Mouse (Mus musculus) lung, embryonic 15.5 days (tissue): ENCODE results near the gene Aifm3. TPM values are rescaled to one million over a fixed set of nuclear protein-coding genes. Genes with fewer than 3 reads are reported as not detected.

Source experiments
- ATAC-seq: fragments of 200-750 bp; cut with Nextera tagmentation; 2 replicates; pipeline ENCODE4 v1.8.0; 2017; ENCODE audit warnings: moderate number of reproducible peaks, borderline replicate concordance; ENCODE audit not compliant: low FRiP score, low TSS enrichment; ENCODE audit errors: extremely low read depth
- H3K27ac ChIP-seq: fragments of 300-500 bp; sonication (generic); 2 replicates; pipeline ENCODE4 v1.5.1; 2015; ENCODE audit warnings: moderate library complexity, mild to moderate bottlenecking, inconsistent platforms
- H3K27me3 ChIP-seq: fragments of 300-500 bp; sonication (generic); 2 replicates; pipeline ENCODE4 v1.6.1; 2015; ENCODE audit warnings: inconsistent platforms
- H3K36me3 ChIP-seq: fragments of 300-500 bp; sonication (generic); 2 replicates; pipeline ENCODE4 v1.6.1; 2015; ENCODE audit warnings: inconsistent platforms
- H3K4me1 ChIP-seq: fragments of 300-500 bp; sonication (generic); 2 replicates; pipeline ENCODE4 v1.6.1; 2015; ENCODE audit warnings: inconsistent platforms
- H3K4me2 ChIP-seq: fragments of 300-500 bp; sonication (generic); 2 replicates; pipeline ENCODE4 v1.6.1; 2015; ENCODE audit warnings: inconsistent platforms, mild to moderate bottlenecking, moderate library complexity
- H3K4me3 ChIP-seq: fragments of 300-500 bp; sonication (generic); 2 replicates; pipeline ENCODE4 v1.5.1; 2015; ENCODE audit warnings: mild to moderate bottlenecking, inconsistent platforms
- H3K9ac ChIP-seq: fragments of 300-500 bp; sonication (generic); 2 replicates; pipeline ENCODE4 v1.6.1; 2015; ENCODE audit warnings: inconsistent platforms
- H3K9me3 ChIP-seq: fragments of 300-500 bp; sonication (generic); 2 replicates; pipeline ENCODE4 v1.6.1; 2016; ENCODE audit warnings: inconsistent platforms
- WGBS: fragments of 180-500 bp; shearing (Covaris S2); methylation state at CpG from one replicate; pipeline ENCODE4 v1.1.7; 2015; 5-methylcytosine and 5-hydroxymethylcytosine counted together
- polyA plus RNA-seq: library from polyadenylated mRNA; unstranded; fragments of >200 nt; fragmentation: Nextera tagmentation; extraction: Ambion mirVana; gene quantifications from 2 replicates; pipeline ENCODE4 v1.2.1, GENCODE M21; 2015

Aifm3 gene
- polyA plus RNA-seq: 3.3 and 3.6 TPM in 2 replicates

- H3K9ac ChIP-seq: peak within 1 kb of the TSS; percentile 52
- peaks cover 17% of the 10 kb centered on the region for H3K4me1 ChIP-seq
- peak within 1 kb of the TSS; percentile 78 for H3K4me2 ChIP-seq
- peak within 1 kb of the TSS; percentile 47 for H3K4me3 ChIP-seq
- 1% methylated on average over 43 of the region's 47 CpGs for WGBS
- ATAC-seq: peak; percentile 63; the same call in 1 of the 2 replicates
- peaks cover 18% of the 10 kb centered on the region for H3K27me3 ChIP-seq
- H3K9me3 ChIP-seq: no peaks in the 10 kb centered on the region
- H3K36me3 ChIP-seq: peaks cover 23% of the 10 kb centered on the region
- no peak within 1 kb of the TSS for H3K27ac ChIP-seq
These were observed at the start of gene Aifm3 for GRCm38 (mm10) chr16:17489469-17490111. Gene Aifm3 (plus strand): TSS chr16:17489611.

DNA sequence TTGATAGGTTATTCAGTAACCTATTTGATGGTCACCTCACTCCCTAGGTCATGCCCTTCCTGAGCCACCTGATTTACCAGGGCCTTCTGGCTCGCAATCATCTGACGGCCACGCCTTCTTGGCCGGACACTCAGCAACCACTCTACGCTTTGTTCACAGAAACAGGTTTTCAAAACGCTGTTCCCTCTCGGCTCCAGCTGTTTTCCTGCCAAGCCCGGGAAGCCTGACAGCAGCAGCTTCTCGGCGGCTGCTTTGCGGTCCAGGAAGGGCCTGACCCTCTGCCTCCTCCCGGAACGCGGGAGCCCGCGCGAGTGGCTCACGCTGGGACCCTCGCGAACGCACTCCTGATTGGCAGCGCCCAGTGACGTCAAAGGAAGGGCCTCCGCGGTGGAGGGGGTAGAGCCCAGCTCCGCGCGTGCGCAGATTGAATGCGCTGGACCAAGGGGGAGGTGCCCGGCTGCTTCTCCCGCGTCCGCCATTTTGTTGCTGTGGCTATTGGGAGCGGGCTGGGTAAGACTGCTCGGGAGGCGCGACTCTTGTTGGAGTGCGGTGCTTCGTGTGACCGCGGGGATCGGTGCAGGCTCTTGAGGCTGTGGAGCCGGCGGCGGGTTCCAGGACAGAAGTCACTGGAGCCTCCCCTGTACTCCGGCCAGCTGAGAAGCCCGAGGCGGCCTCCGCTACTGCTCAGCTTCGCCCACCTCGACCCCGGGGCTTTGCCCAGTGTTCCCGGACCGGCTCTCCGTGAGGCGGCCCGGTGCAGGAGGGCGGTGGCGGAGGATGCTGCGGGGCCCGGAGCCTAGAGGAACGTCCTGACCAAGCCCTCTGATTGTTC, 37.7 kb upstream of the Aifm3 start, which contains the start of gene Crkl:
TSS of gene Crkl (plus strand) at position 447 of the 832 bp plus-strand sequence.
- H3K4me2 ChIP-seq: peak within 1 kb of the TSS; percentile 81

DNA sequence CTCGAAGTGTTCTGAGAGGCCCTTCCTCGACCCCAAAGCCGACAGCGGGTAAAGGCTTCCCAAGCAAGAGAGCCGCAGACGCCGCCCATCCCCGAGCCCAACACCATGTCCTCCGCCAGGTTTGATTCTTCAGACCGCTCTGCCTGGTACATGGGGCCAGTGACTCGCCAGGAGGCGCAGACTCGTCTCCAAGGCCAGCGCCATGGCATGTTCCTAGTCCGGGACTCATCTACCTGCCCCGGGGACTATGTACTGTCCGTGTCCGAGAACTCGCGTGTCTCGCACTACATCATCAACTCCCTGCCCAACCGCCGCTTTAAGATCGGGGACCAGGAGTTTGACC, 37.1 kb upstream of the Aifm3 start:
- Histone ChIP-seq H3K4me2 (peak overlapping the region; percentile 81), H3K27ac (peak overlapping the region; percentile 94), H3K36me3 (peaks cover 16% of the 10 kb centered on the region; the same call in 1 of the 2 replicates), H3K27me3 (no peaks in the 10 kb centered on the region), H3K9me3 (no peaks in the 10 kb centered on the region), H3K4me3 (peak overlapping the region; percentile 80), H3K4me1 (peaks cover 21% of the 10 kb centered on the region), H3K9ac (peak overlapping the region; percentile 87)
- ATAC-seq: peak; percentile 32; the same call in 1 of the 2 replicates
- under 1% methylated on average over 24 of the region's 24 CpGs for WGBS

More for the DNA sequence above, 37.7 kb upstream of the Aifm3 start, which contains the start of gene Crkl:
- H3K9me3 ChIP-seq: no peaks in the 10 kb centered on the region
- ATAC-seq: peak; percentile 97
- peak within 1 kb of the TSS; percentile 87 for H3K9ac ChIP-seq
- peaks cover 21% of the 10 kb centered on the region for H3K4me1 ChIP-seq
- under 1% methylated on average over 62 of the region's 63 CpGs for WGBS
- H3K27me3 ChIP-seq: no peaks in the 10 kb centered on the region
- H3K4me3 ChIP-seq: peak within 1 kb of the TSS; percentile 80
- H3K36me3 ChIP-seq: 0 out of 2 replicates have a peak, but pooled peaks cover 12% of the 10 kb centered on the region
- H3K27ac ChIP-seq: peak within 1 kb of the TSS; percentile 94

GRCm38 (mm10) chr16:17456901-17457300, 32.5 kb upstream of the Aifm3 start:
- no peak overlapping the region for H3K9ac ChIP-seq
- no peak overlapping the region for H3K4me2 ChIP-seq
- no peaks in the 10 kb centered on the region for H3K27me3 ChIP-seq
- no peak for ATAC-seq
- no peak overlapping the region for H3K4me3 ChIP-seq
- no peak overlapping the region for H3K27ac ChIP-seq
- H3K36me3 ChIP-seq: peaks cover 28% of the 10 kb centered on the region; the same call in 1 of the 2 replicates
- H3K4me1 ChIP-seq: peaks cover 19% of the 10 kb centered on the region
- WGBS: 100% methylated on average over 1 of the region's 1 CpGs
- no peaks in the 10 kb centered on the region for H3K9me3 ChIP-seq

DNA sequence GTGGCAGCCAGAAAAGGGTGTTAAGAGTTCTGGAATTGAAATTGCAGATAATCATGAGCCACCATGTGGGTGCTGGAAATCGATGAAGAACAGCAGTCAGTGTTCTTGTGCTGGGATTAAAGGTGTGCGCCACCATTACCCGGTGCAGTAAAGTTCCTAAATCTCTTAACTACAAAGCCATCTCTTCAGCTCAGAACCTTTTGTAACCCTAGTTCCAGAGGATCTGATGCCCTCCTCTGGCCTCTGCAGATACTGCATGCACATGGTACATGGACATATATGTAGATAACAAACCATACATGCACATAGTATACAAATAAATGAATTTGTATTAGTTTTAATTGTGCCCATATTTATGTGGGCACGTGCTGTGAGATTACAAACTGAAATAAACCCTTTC, 29.2 kb upstream of the Aifm3 start:
- H3K27ac ChIP-seq: no peak overlapping the region
- peaks cover 5% of the 10 kb centered on the region; the same call in 1 of the 2 replicates for H3K4me1 ChIP-seq
- peaks cover 29% of the 10 kb centered on the region; the same call in 1 of the 2 replicates for H3K36me3 ChIP-seq
- H3K4me3 ChIP-seq: no peak overlapping the region
- no peaks in the 10 kb centered on the region for H3K27me3 ChIP-seq
- no peak for ATAC-seq
- no peak overlapping the region for H3K4me2 ChIP-seq
- no peak overlapping the region for H3K9ac ChIP-seq
- no peaks in the 10 kb centered on the region for H3K9me3 ChIP-seq
- 94% methylated on average over 4 of the region's 4 CpGs for WGBS

DNA sequence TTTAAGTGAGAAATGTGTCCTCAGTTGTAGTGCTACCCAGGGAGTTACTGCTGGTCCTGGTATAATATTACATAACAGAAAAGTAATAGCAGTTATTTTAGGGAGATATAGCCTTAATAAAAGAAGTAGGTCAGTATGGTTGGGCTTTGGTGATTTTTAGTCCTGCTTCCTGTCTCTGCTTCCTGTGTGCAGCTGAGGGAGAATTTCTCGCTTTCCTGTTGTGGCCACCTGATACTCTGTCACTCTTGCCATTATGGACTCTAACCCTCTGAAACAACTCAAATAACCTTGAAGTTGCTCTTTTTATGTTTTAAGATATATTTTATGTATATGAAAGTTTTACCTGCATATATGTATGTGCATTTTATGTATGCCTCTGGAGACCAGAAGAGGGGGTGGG, 27.8 kb upstream of the Aifm3 start:
- H3K9me3 ChIP-seq: no peaks in the 10 kb centered on the region
- 91% methylated on average over 1 of the region's 1 CpGs for WGBS

DNA sequence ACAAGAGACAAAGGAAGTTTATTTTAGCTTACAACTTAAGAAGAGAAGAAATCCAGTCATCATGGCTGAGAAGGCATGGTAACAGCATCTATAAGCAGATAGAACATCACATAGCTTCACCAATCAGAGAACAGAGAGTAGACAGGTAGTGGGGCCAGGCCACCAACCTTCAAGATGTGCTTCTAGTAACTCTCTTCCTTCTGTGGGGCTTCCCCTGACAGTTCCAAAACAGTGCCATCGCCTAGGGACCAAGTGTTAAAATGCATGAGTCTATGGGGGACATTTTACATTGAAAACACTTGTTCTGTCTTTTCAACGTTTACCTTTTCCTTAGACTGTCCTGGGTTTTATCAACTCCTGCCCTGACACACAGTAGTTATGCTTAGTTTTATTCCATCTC, 26.2 kb upstream of the Aifm3 start:
- H3K36me3 ChIP-seq: peaks cover 13% of the 10 kb centered on the region; the same call in 1 of the 2 replicates
- H3K4me1 ChIP-seq: no peaks in the 10 kb centered on the region
- no peaks in the 10 kb centered on the region for H3K9me3 ChIP-seq
- no peak overlapping the region for H3K4me3 ChIP-seq
- ATAC-seq: no peak
- H3K4me2 ChIP-seq: no peak overlapping the region
- H3K9ac ChIP-seq: no peak overlapping the region
- no peak overlapping the region for H3K27ac ChIP-seq
- H3K27me3 ChIP-seq: no peaks in the 10 kb centered on the region
- WGBS: 83% methylated on average over 2 of the region's 2 CpGs

More for the DNA sequence above, 27.8 kb upstream of the Aifm3 start:
- Histone ChIP-seq H3K36me3 (peaks cover 20% of the 10 kb centered on the region; the same call in 1 of the 2 replicates), H3K27ac (no peak overlapping the region), H3K4me3 (no peak overlapping the region), H3K27me3 (no peaks in the 10 kb centered on the region), H3K9ac (no peak overlapping the region), H3K4me1 (no peaks in the 10 kb centered on the region), H3K4me2 (no peak overlapping the region)
- ATAC-seq: no peak

GRCm38 (mm10) chr16:17466875-17467663, 22.3 kb upstream of the Aifm3 start:
- no peak for ATAC-seq
- Histone ChIP-seq H3K27me3 (no peaks in the 10 kb centered on the region), H3K36me3 (peaks cover 25% of the 10 kb centered on the region), H3K9me3 (no peaks in the 10 kb centered on the region), H3K9ac (no peak overlapping the region), H3K4me2 (no peak overlapping the region), H3K4me1 (no peaks in the 10 kb centered on the region), H3K27ac (no peak overlapping the region), H3K4me3 (no peak overlapping the region)
- WGBS: 86% methylated on average over 4 of the region's 4 CpGs

GRCm38 (mm10) chr16:17472498-17472897, 16.9 kb upstream of the Aifm3 start:
- H3K27ac ChIP-seq: no peak overlapping the region
- WGBS: 86% methylated on average over 6 of the region's 6 CpGs
- H3K27me3 ChIP-seq: no peaks in the 10 kb centered on the region
- no peaks in the 10 kb centered on the region for H3K4me1 ChIP-seq
- no peak overlapping the region for H3K9ac ChIP-seq
- no peak overlapping the region for H3K4me2 ChIP-seq
- H3K4me3 ChIP-seq: no peak overlapping the region
- no peak for ATAC-seq
- peaks cover 37% of the 10 kb centered on the region for H3K36me3 ChIP-seq
- no peaks in the 10 kb centered on the region for H3K9me3 ChIP-seq

GRCm38 (mm10) chr16:17474091-17474490, 15.3 kb upstream of the Aifm3 start:
- no peaks in the 10 kb centered on the region for H3K4me1 ChIP-seq
- no peak overlapping the region for H3K27ac ChIP-seq
- H3K27me3 ChIP-seq: no peaks in the 10 kb centered on the region
- ATAC-seq: no peak
- no peaks in the 10 kb centered on the region for H3K9me3 ChIP-seq
- H3K36me3 ChIP-seq: peaks cover 33% of the 10 kb centered on the region
- no peak overlapping the region for H3K4me3 ChIP-seq
- no peak overlapping the region for H3K4me2 ChIP-seq
- H3K9ac ChIP-seq: no peak overlapping the region

DNA sequence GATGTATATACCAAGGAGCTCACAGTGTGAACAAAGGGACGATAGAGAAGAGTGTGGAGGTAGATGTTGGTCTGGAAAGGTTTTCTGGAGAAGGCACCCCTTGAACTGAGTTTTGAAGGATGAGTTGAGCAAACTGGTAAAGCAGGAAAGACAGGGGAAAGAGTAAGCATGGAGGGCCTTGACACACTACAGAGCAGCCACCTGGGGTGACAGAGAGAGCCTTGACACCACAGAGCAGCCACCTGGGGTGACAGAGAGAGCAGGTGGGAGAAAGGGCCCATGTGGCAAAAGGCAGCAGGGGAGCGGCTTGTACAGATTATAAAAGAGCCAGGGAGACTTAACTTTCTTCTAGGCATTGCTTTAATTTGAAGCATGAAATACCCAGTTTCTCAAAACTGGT, 14.7 kb upstream of the Aifm3 start:
- Histone ChIP-seq H3K4me1 (no peaks in the 10 kb centered on the region), H3K9me3 (no peaks in the 10 kb centered on the region), H3K4me3 (no peak overlapping the region), H3K9ac (no peak overlapping the region), H3K27me3 (no peaks in the 10 kb centered on the region), H3K36me3 (peaks cover 28% of the 10 kb centered on the region), H3K27ac (no peak overlapping the region), H3K4me2 (no peak overlapping the region)
- WGBS: 70% methylated on average over 2 of the region's 2 CpGs
- no peak for ATAC-seq
